ENCODE assay signal across 8 mouse cellular contexts in genomic region chr5:134572508-134573214, GRCm38 (mm10). TPM values are rescaled to one million over a fixed set of nuclear protein-coding genes. Genes with fewer than 3 reads are reported as not detected.
DNase-seq lines count a peak whose midpoint lies in the region; ATAC-seq and TF ChIP-seq lines count a peak whose summit lies in the region.

No protein-coding gene starts in this region.

- H3K4me1 ChIP-seq in heart, adult 2 months (ENCODE audit: control insufficient read depth, insufficient read depth, low read length) = peaks cover 15% of the 10 kb centered on the region
- peaks cover 31% of the 10 kb centered on the region for H3K4me1 ChIP-seq in kidney, embryonic 15.5 days
- peaks cover 28% of the 10 kb centered on the region for H3K4me1 ChIP-seq in midbrain, embryonic 10.5 days

- WGBS in heart, adult 2 months = 21% methylated on average over 10 of the region's 10 CpGs
- WGBS in kidney, embryonic 15.5 days = 31% methylated on average over 10 of the region's 10 CpGs
- 46% methylated on average over 10 of the region's 10 CpGs for WGBS in midbrain, embryonic 10.5 days

- peak overlapping the region; percentile 14; the same call in 1 of the 2 replicates for H3K9ac ChIP-seq in heart, adult 2 months (ENCODE audit: low read depth, low read length)
- peak overlapping the region; percentile 35 for H3K9ac ChIP-seq in kidney, embryonic 15.5 days

- peak overlapping the region; percentile 77 for H3K4me2 ChIP-seq in kidney, embryonic 15.5 days

- H3K79me2 ChIP-seq in heart, adult 2 months (replicated peaks; ENCODE audit: control insufficient read depth, insufficient read depth, low read length) = no peaks in the 10 kb centered on the region

- peak; percentile 97 for DNase-seq in heart, adult 11 months
- no peak for DNase-seq in heart, adult 8-10 months (ENCODE audit: low spot score)
- peak; percentile 33 to 40 for DNase-seq in heart, adult 2 months
- no peak for DNase-seq in midbrain, embryonic 10.5 days (ENCODE audit: low spot score)
- no peak for DNase-seq in frontal cortex, adult 2 months (ENCODE audit: extremely low spot score in 1 of 2, low spot score in 1 of 2)
- no peak for DNase-seq in ovary, postnatal 14 days (ENCODE audit: low spot score)
- DNase-seq in cerebellum, postnatal 14 days = no peak

- peak overlapping the region; percentile 61 for H3K4me3 ChIP-seq in heart, adult 2 months
- H3K4me3 ChIP-seq in kidney, embryonic 15.5 days (replicated peaks) = peak overlapping the region; percentile 52
- peak overlapping the region; percentile 57 for H3K4me3 ChIP-seq in midbrain, embryonic 10.5 days

- H3K27ac ChIP-seq in heart, adult 2 months = peak overlapping the region; percentile 93
- peak overlapping the region; percentile 94 for H3K27ac ChIP-seq in kidney, embryonic 15.5 days
- H3K27ac ChIP-seq in midbrain, embryonic 10.5 days (replicated peaks) = peak overlapping the region; percentile 81

- no peak for TF ChIP-seq POLR2A in heart, adult 2 months (IDR thresholded peaks at IDR 0.05; ENCODE audit: insufficient read depth, low read depth, low read length)

- no peaks in the 10 kb centered on the region for H3K9me3 ChIP-seq in kidney, embryonic 15.5 days (replicated peaks)
- 0 out of 2 replicates have a peak, but pooled peaks cover 2% of the 10 kb centered on the region for H3K9me3 ChIP-seq in midbrain, embryonic 10.5 days (replicated peaks)

- no peak for ATAC-seq in kidney, embryonic 15.5 days (replicated peaks; ENCODE audit: low FRiP score)

- intact Hi-C loops in heart, adult 2 months (cut with DNase I) = no loop called here

- no peak for TF ChIP-seq CTCF in heart, adult 2 months (IDR thresholded peaks at IDR 0.05)

- no peaks in the 10 kb centered on the region for H3K36me3 ChIP-seq in heart, adult 2 months (ENCODE audit: control insufficient read depth, insufficient read depth, low read length)
- no peaks in the 10 kb centered on the region for H3K36me3 ChIP-seq in kidney, embryonic 15.5 days
- no peaks in the 10 kb centered on the region for H3K36me3 ChIP-seq in midbrain, embryonic 10.5 days

- no peak for TF ChIP-seq EP300 in heart, adult 2 months (IDR thresholded peaks at IDR 0.05; ENCODE audit: insufficient read depth, low read depth, low read length)

- no peaks in the 10 kb centered on the region for H3K27me3 ChIP-seq in heart, adult 2 months (ENCODE audit: control insufficient read depth, insufficient read depth, low read length)
- no peaks in the 10 kb centered on the region for H3K27me3 ChIP-seq in kidney, embryonic 15.5 days
- peaks cover 9% of the 10 kb centered on the region for H3K27me3 ChIP-seq in midbrain, embryonic 10.5 days (ENCODE audit: low read depth, poor library complexity, severe bottlenecking)

RNA-seq across cellular contexts. Expression of gene Rfc2, which starts 8.5 kb away (rescaled TPM):
- total RNA-seq in heart, adult 8-10 months (2022) = 10 to 100 TPM; 21.6 to 26.0 (median 24.6) TPM
- total RNA-seq in heart, adult 2 months (2021) = 10 to 100 TPM; 21.0 to 24.6 TPM
- polyA plus RNA-seq in heart, adult 2 months (2012; rRNA removed) = 32.5 and 44.8 TPM in 2 replicates
- polyA plus RNA-seq in kidney, embryonic 15.5 days (2015; fragmentation: Nextera tagmentation; extraction: Ambion mirVana) = 292 and 299 TPM in 2 replicates
- polyA plus RNA-seq in midbrain, embryonic 10.5 days (2016; fragmentation: Nextera tagmentation; extraction: Ambion mirVana) = 381 and 432 TPM in 2 replicates
- polyA plus RNA-seq in frontal cortex, adult 2 months (2012; rRNA removed) = 124 and 130 TPM in 2 replicates

RNA-seq across cellular contexts. Expression of gene Syna, which starts 12.7 kb away (rescaled TPM):
- total RNA-seq in heart, adult 8-10 months (2022) = not detected
- not detected for total RNA-seq in heart, adult 2 months (2021)
- not detected in 2 replicates for polyA plus RNA-seq in heart, adult 2 months (2012; rRNA removed)
- polyA plus RNA-seq in kidney, embryonic 15.5 days (2015; fragmentation: Nextera tagmentation; extraction: Ambion mirVana) = 0.32 TPM in 2 replicates
- polyA plus RNA-seq in midbrain, embryonic 10.5 days (2016; fragmentation: Nextera tagmentation; extraction: Ambion mirVana) = 0.09 TPM in 2 replicates
- polyA plus RNA-seq in frontal cortex, adult 2 months (2012; rRNA removed) = 0.38 and 0.40 TPM in 2 replicates

RNA-seq across cellular contexts. Expression of gene Clip2, which starts 20.4 kb away (rescaled TPM):
- total RNA-seq in heart, adult 8-10 months (2022) = 1 to 10 TPM; 4.5 to 6.8 (median 5.4) TPM
- 1 to 10 TPM; 7.0 to 8.0 TPM for total RNA-seq in heart, adult 2 months (2021)
- 6.2 and 9.8 TPM in 2 replicates for polyA plus RNA-seq in heart, adult 2 months (2012; rRNA removed)
- 3.9 and 4.2 TPM in 2 replicates for polyA plus RNA-seq in kidney, embryonic 15.5 days (2015; fragmentation: Nextera tagmentation; extraction: Ambion mirVana)
- polyA plus RNA-seq in midbrain, embryonic 10.5 days (2016; fragmentation: Nextera tagmentation; extraction: Ambion mirVana) = 4.6 and 6.2 TPM in 2 replicates
- polyA plus RNA-seq in frontal cortex, adult 2 months (2012; rRNA removed) = 72.4 and 72.6 TPM in 2 replicates

RNA-seq across cellular contexts. Expression of gene Lat2, which starts 42.2 kb away (rescaled TPM):
- 1 to 10 TPM in 3 of 4 experiments, under 1 TPM in 1; 0.44 to 2.4 (median 1.8) TPM for total RNA-seq in heart, adult 8-10 months (2022)
- 1 to 10 TPM; 1.1 to 1.6 TPM for total RNA-seq in heart, adult 2 months (2021)
- polyA plus RNA-seq in heart, adult 2 months (2012; rRNA removed) = 2.0 and 3.3 TPM in 2 replicates
- 3.2 and 3.4 TPM in 2 replicates for polyA plus RNA-seq in kidney, embryonic 15.5 days (2015; fragmentation: Nextera tagmentation; extraction: Ambion mirVana)
- 3.6 and 4.6 TPM in 2 replicates for polyA plus RNA-seq in midbrain, embryonic 10.5 days (2016; fragmentation: Nextera tagmentation; extraction: Ambion mirVana)
- 5.3 and 5.6 TPM in 2 replicates for polyA plus RNA-seq in frontal cortex, adult 2 months (2012; rRNA removed)

Comparison
In these comparisons a context has a peak if more than half of its experiments do, and no peak if none do; other contexts are left out.
1. DNase-seq: peak in heart, adult 11 months (single experiment) and heart, adult 2 months (2 of 2); none in heart, adult 8-10 months (single experiment), midbrain, embryonic 10.5 days (single experiment), frontal cortex, adult 2 months (0 of 2), ovary, postnatal 14 days (single experiment) and cerebellum, postnatal 14 days (0 of 2).
2. Peak in every context shown above with its lines, with median percentiles within 50 percentile points of each other: H3K27ac ChIP-seq and H3K4me3 ChIP-seq.